Mouse (Mus musculus): ENCODE measurements around the gene Smap2.

GRCm38 (mm10) chr4:121057032-121057431 is 40.0 kb upstream of the Smap2 start:
- TF ChIP-seq CTCF (IDR thresholded peaks at IDR 0.05; ENCODE audit: extremely low read depth, insufficient read depth, low read length) (no peak), POLR2A (IDR thresholded peaks at IDR 0.05; ENCODE audit: extremely low read depth, insufficient read depth, low read length) (no peak)
